Mouse (Mus musculus) C2C12 (cell line): Measurements from ENCODE around the gene Rest. TPM values are rescaled to one million over a fixed set of nuclear protein-coding genes. Genes with fewer than 3 reads are reported as not detected.

Experiments
- H3K27me3 ChIP-seq: one replicate; pipeline ENCODE4 v1.6.1; 2011; ENCODE audit not compliant: control insufficient read depth, insufficient read depth, insufficient read length
- H3K36me3 ChIP-seq: one replicate; pipeline ENCODE4 v1.6.1; 2011; ENCODE audit not compliant: control insufficient read depth, insufficient read depth
- H3K4me3 ChIP-seq: one replicate; pipeline ENCODE4 v1.5.1; 2011; ENCODE audit warnings: mild to moderate bottlenecking, control low read depth; ENCODE audit not compliant: poor library complexity, insufficient read depth, severe bottlenecking
- H3K79me2 ChIP-seq: one replicate; pipeline ENCODE4 v1.6.1; 2011; ENCODE audit not compliant: control insufficient read depth, insufficient read depth
- H3K79me3 ChIP-seq: one replicate; pipeline ENCODE4 v1.6.1; 2011; ENCODE audit warnings: low read depth, control low read depth
- H3ac ChIP-seq: one replicate; pipeline ENCODE3; 2011; ENCODE audit warnings: low read depth; ENCODE audit not compliant: control insufficient read depth, insufficient read length
- CEBPB ChIP-seq: IDR thresholded peaks from one replicate; pipeline ENCODE4 v1.6.1; 2011; ENCODE audit warnings: low read depth, mild to moderate bottlenecking, control low read depth, moderate library complexity
- CTCF ChIP-seq: IDR thresholded peaks from one replicate; pipeline ENCODE4 v1.5.1; 2011; ENCODE audit not compliant: control insufficient read depth, insufficient read depth, insufficient read length
- FOSL1 ChIP-seq: IDR thresholded peaks from one replicate; pipeline ENCODE4 v1.8.0; 2011; ENCODE audit warnings: mild to moderate bottlenecking, low read length; ENCODE audit not compliant: poor library complexity, insufficient read depth, severe bottlenecking
- MAX ChIP-seq: IDR thresholded peaks from one replicate; pipeline ENCODE4 v1.6.1; 2011; ENCODE audit warnings: mild to moderate bottlenecking, control low read depth
- MYOD1 ChIP-seq: IDR thresholded peaks from one replicate; pipeline ENCODE4 v1.6.1; 2011; ENCODE audit warnings: low read depth; ENCODE audit not compliant: control insufficient read depth, insufficient read length
- MYOG ChIP-seq: IDR thresholded peaks from one replicate; pipeline ENCODE4 v1.6.1; 2011; ENCODE audit not compliant: control insufficient read depth, insufficient read length; ENCODE audit errors: extremely low read depth
- USF1 ChIP-seq: IDR thresholded peaks from one replicate; pipeline ENCODE4 v1.6.1; 2011; ENCODE audit warnings: low read depth, mild to moderate bottlenecking, control low read depth, moderate library complexity
- polyA plus RNA-seq: library from polyadenylated mRNA; unstranded; fragments of >200 nt; fragmentation: generic; extraction: Trizol; gene quantifications from one replicate; pipeline ENCODE4 v1.2.1, GENCODE M21; 2012; ENCODE audit warnings: missing spikeins

Rest gene
- polyA plus RNA-seq, 1 experiment: 7.1 TPM

- H3K36me3 ChIP-seq: peaks cover 54% of the 10 kb centered on the region
Measured at GRCm38 (mm10) chr5:77290606-77291005, 25.3 kb downstream of the Rest start.

DNA sequence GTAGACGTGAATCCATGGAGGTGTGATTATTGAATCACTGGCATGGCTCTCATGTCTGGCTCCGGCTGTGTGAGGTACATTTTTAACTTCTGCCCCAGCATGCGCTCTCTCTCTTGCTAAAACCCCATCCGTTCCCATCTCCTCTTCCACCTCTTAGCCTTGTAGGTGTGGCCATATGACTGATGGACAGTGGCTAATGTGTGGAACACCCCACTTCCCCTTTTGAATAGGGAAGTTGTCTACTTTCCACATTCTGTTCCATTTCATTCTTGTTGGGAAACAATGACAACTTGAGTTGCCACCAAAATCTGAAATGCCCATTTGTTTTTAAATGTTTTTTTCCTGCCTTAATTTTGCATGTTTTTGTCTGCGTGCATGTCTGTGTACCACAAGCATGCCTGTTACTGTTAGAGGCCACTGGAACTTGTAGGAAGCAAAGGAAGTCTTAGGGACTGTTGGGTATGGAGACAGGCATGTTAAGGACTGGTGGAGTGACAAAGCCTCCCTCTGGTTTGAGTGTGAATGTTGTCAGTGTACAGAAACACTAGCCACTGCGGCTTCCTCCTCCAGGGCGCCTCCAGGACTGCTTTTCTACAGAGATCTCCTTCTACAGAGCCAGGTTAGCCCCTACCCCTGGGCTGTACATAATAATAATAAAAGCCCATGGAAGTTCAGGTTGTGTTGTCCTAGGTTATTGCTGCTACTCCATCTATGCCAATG is 27.7 kb downstream of the Rest start:
- Histone ChIP-seq H3K36me3 (peaks cover 64% of the 10 kb centered on the region), H3ac (no peak overlapping the region), H3K79me3 (no peaks in the 10 kb centered on the region), H3K79me2 (no peaks in the 10 kb centered on the region), H3K27me3 (no peaks in the 10 kb centered on the region), H3K4me3 (no peak overlapping the region)
- TF ChIP-seq USF1: no peak
- no peak for TF ChIP-seq CEBPB
- no peak for TF ChIP-seq FOSL1
- TF ChIP-seq MYOG: no peak
- TF ChIP-seq MAX: no peak
- no peak for TF ChIP-seq CTCF
- no peak for TF ChIP-seq MYOD1

More at GRCm38 (mm10) chr5:77290606-77291005, 25.3 kb downstream of the Rest start:
- Histone ChIP-seq H3K4me3 (no peak overlapping the region), H3K27me3 (no peaks in the 10 kb centered on the region), H3K79me3 (no peaks in the 10 kb centered on the region), H3K79me2 (peaks cover 12% of the 10 kb centered on the region), H3ac (no peak overlapping the region)
- TF ChIP-seq USF1 (no peak), CTCF (no peak), MYOG (no peak), MAX (no peak), CEBPB (no peak), FOSL1 (no peak), MYOD1 (no peak)

- H3K79me2 ChIP-seq: no peaks in the 10 kb centered on the region
- H3K4me3 ChIP-seq: no peak overlapping the region
- TF ChIP-seq MYOG (no peak), MYOD1 (no peak), FOSL1 (no peak), CTCF (no peak), USF1 (no peak), MAX (no peak), CEBPB (no peak)
- peaks cover 60% of the 10 kb centered on the region for H3K36me3 ChIP-seq
- peaks cover 2% of the 10 kb centered on the region for H3K79me3 ChIP-seq
- no peak overlapping the region for H3ac ChIP-seq
- no peaks in the 10 kb centered on the region for H3K27me3 ChIP-seq
Measured at GRCm38 (mm10) chr5:77299486-77299885, 34.2 kb downstream of the Rest start.

DNA sequence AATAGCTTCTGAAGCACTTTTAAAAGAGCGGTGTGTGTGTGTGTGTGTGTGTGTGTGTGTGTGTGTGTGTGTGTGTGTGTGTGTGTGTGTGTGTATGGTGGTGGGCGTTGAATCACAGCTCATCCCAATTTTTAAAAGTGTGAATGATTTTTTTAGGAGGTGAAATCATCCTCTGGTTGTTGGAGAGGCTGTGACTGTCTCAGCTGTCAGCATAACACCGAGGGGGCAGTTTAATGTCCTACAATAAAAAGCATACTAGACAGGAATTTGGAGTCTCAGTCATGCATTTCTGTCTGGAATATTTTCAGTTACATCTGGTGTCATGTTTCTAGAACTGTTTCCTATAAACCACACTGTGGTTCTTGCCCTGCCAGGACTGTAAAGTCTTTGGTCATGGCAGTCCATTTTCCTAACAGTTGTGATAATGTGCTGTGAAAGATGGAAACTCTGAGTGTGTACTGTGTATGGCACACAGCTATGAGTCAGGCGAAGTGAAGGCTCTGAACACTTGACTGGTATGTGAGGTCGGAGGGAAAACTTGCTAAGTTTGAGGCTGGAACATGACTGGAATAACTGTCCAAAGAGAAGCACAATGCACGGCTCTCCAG is 36.1 kb downstream of the Rest start:
- Histone ChIP-seq H3ac (no peak overlapping the region), H3K4me3 (no peak overlapping the region), H3K79me2 (peaks cover 12% of the 10 kb centered on the region), H3K79me3 (peaks cover 5% of the 10 kb centered on the region), H3K27me3 (no peaks in the 10 kb centered on the region), H3K36me3 (peaks cover 62% of the 10 kb centered on the region)
- TF ChIP-seq MAX (no peak), MYOG (no peak), CEBPB (no peak), FOSL1 (no peak), USF1 (no peak), CTCF (no peak), MYOD1 (no peak)

GRCm38 (mm10) chr5:77307821-77308553 is 42.7 kb downstream of the Rest start:
- Histone ChIP-seq H3K4me3 (peak overlapping the region; percentile 16), H3ac (no peak overlapping the region), H3K36me3 (peaks cover 36% of the 10 kb centered on the region), H3K79me3 (peaks cover 48% of the 10 kb centered on the region), H3K79me2 (peaks cover 74% of the 10 kb centered on the region), H3K27me3 (no peaks in the 10 kb centered on the region)
- TF ChIP-seq CEBPB (no peak), MAX (no peak), CTCF (no peak), USF1 (no peak), MYOD1 (no peak), FOSL1 (no peak), MYOG (no peak)
